Mouse (Mus musculus) stomach, postnatal 0 days (tissue): ENCODE data around the gene Topbp1.

Source experiments
- CTCF ChIP-seq: IDR thresholded peaks from 2 replicates; pipeline ENCODE4 v1.5.1; 2016; ENCODE audit warnings: antibody characterized with exemption, low read depth, mild to moderate bottlenecking, moderate library complexity
- EP300 ChIP-seq: optimal IDR thresholded peaks from 2 replicates; pipeline ENCODE3; 2016; ENCODE audit warnings: antibody characterized with exemption

DNA sequence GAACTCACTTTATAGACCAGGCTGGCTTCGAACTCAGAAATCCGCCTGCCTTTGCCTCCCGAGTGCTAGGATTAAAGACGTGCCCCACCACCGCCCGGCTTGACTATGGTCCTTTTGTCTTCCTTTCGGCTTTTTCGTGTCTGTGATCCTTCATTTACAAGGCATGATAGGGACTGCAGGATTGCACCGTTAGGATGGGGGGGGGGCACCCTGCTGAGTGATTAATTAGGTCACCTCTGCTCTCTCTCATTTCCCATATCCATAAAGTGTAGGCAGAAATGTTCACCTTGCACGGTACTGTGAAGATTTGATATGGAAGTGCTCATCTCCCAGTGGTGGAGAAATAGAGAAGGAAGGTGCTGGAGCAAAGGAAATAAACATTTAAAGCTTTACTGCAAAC is 73.7 kb downstream of the Topbp1 start:
- TF ChIP-seq CTCF (no peak), EP300 (no peak)
